Mouse (Mus musculus): ENCODE data around the gene Manbal.

GRCm38 (mm10) chr2:157354106-157354505 is 13.3 kb upstream of the Manbal start:
- TF ChIP-seq EP300 (IDR thresholded peaks at IDR 0.05; ENCODE audit: low read depth) (no peak), CTCF (IDR thresholded peaks at IDR 0.05; ENCODE audit: low read depth) (no peak)
